Mouse (Mus musculus): ENCODE measurements around the gene Prmt1. TPM values are rescaled to one million over a fixed set of nuclear protein-coding genes. Genes with fewer than 3 reads are reported as not detected.

The Prmt1 gene
- polyA plus RNA-seq, 1 experiment, result 729 TPM

DNA sequence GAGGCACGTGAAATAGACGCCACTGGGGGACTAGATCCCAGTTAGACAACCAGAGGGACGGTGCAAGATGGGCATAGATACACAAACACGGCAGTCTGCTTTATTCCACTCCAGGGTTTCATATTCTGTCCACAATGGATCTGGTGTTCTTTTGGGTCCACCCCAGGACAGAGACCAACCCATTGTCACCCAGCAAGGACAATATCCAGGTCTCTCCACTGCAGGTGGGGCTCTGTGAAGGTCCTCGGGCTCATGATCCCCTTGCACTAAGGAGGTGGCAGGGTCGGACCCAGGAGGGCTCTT, 11.3 kb downstream of the Prmt1 start:
- no peak overlapping the region for H3K4me2 ChIP-seq (ENCODE audit: low read depth)
- H3K4me3 ChIP-seq, result peak overlapping the region; percentile 14
- H3K36me3 ChIP-seq (ENCODE audit: control insufficient read depth, insufficient read depth), result peaks cover 20% of the 10 kb centered on the region
- no peaks in the 10 kb centered on the region for H3K79me2 ChIP-seq (ENCODE audit: control insufficient read depth, insufficient read depth)
- TF ChIP-seq REST (IDR thresholded peaks at IDR 0.05; ENCODE audit: insufficient read depth, insufficient read length) (no peak), TCF12 (IDR thresholded peaks at IDR 0.05; ENCODE audit: insufficient read depth, poor library complexity, severe bottlenecking) (no peak), POLR2AphosphoS2 (IDR thresholded peaks at IDR 0.05; ENCODE audit: insufficient read length, low read depth) (no peak), E2F4 (IDR thresholded peaks at IDR 0.05; ENCODE audit: insufficient read depth) (no peak), USF1 (IDR thresholded peaks at IDR 0.05; ENCODE audit: low read depth) (no peak), MAX (IDR thresholded peaks at IDR 0.05; ENCODE audit: low read depth) (no peak), MYOG (IDR thresholded peaks at IDR 0.05; ENCODE audit: control insufficient read depth in 1 of 3, insufficient read depth in 1 of 3, insufficient read length in 2 of 3, low read depth in 2 of 3) (no peak), SRF (IDR thresholded peaks at IDR 0.05; ENCODE audit: control insufficient read depth, insufficient read length, low read depth) (no peak), MYOD1 (IDR thresholded peaks at IDR 0.05; ENCODE audit: control insufficient read depth in 1 of 3, insufficient read length in 2 of 3, low read depth in 2 of 3) (no peak), CEBPB (IDR thresholded peaks at IDR 0.05; ENCODE audit: insufficient read depth, poor library complexity, severe bottlenecking) (no peak), TCF3 (IDR thresholded peaks at IDR 0.05; ENCODE audit: insufficient read length, low read depth) (no peak), POLR2A (IDR thresholded peaks at IDR 0.05; ENCODE audit: insufficient read length, low read depth) (no peak)
- H3K27me3 ChIP-seq (ENCODE audit: control insufficient read depth, insufficient read depth, insufficient read length), result no peaks in the 10 kb centered on the region
- no peak overlapping the region for H3ac ChIP-seq (ENCODE audit: control insufficient read depth, insufficient read length)

DNA sequence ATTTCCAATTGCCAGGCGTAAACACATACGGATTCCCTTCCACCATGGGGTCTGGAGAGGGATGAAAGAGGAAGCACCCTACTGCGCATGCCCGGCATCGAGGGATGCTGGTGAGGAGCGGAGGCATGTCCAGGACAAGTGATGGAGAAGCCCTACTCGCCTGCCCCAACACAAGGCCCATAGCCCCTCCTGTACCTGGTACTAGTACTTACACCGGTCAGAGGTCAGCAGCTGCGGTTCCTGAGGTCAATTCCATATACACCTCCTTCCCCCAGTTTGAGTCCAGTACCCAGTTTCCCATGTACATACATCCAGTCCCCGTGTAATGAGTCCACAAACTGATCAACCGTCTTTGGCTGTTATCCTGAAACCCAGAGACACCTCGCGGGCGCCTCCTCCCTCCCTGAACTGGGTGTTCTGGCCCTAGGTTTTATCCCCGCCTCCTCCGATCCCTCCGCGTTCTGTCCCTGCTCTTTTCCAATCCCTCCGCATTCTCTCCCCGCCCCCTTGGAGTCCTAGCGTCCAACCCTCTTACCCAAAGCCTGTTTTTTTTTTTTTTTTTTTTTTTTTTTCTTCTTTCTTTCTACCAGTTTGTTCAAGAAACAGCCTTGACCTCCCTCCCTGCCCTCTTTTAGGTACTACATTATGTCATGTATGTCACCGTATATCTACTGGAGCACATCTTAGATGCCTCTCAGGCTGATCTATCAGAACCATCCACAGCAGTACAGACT, 11.8 kb downstream of the Prmt1 start, which contains the start of gene Cpt1c:
Gene Cpt1c (minus strand): TSS at position 469 of the 734 bp plus-strand sequence.
- H3K27me3 ChIP-seq (ENCODE audit: control insufficient read depth, insufficient read depth, insufficient read length), result no peaks in the 10 kb centered on the region
- TF ChIP-seq CEBPB (IDR thresholded peaks at IDR 0.05; ENCODE audit: insufficient read depth, poor library complexity, severe bottlenecking) (no peak), POLR2AphosphoS2 (IDR thresholded peaks at IDR 0.05; ENCODE audit: insufficient read length, low read depth) (peak; percentile 84), MYOG (IDR thresholded peaks at IDR 0.05; ENCODE audit: control insufficient read depth in 1 of 3, insufficient read depth in 1 of 3, insufficient read length in 2 of 3, low read depth in 2 of 3) (no peak), MAX (IDR thresholded peaks at IDR 0.05; ENCODE audit: low read depth) (no peak), POLR2A (IDR thresholded peaks at IDR 0.05; ENCODE audit: insufficient read length, low read depth) (peak; percentile 23), TCF3 (IDR thresholded peaks at IDR 0.05; ENCODE audit: insufficient read length, low read depth) (no peak), E2F4 (IDR thresholded peaks at IDR 0.05; ENCODE audit: insufficient read depth) (no peak)
- peak within 1 kb of the TSS; percentile 47 for H3K4me2 ChIP-seq (ENCODE audit: low read depth)
- no peak within 1 kb of the TSS for H3ac ChIP-seq (ENCODE audit: control insufficient read depth, insufficient read length)
- peaks cover 19% of the 10 kb centered on the region for H3K36me3 ChIP-seq (ENCODE audit: control insufficient read depth, insufficient read depth)
- peak within 1 kb of the TSS; percentile 14 for H3K4me3 ChIP-seq
- no peaks in the 10 kb centered on the region for H3K79me2 ChIP-seq (ENCODE audit: control insufficient read depth, insufficient read depth)

GRCm38 (mm10) chr7:44973415-44974130, 12.8 kb downstream of the Prmt1 start:
- Histone ChIP-seq H3K36me3 (ENCODE audit: control insufficient read depth, insufficient read depth) (peaks cover 9% of the 10 kb centered on the region), H3K27me3 (ENCODE audit: control insufficient read depth, insufficient read depth, insufficient read length) (no peaks in the 10 kb centered on the region), H3K79me2 (ENCODE audit: control insufficient read depth, insufficient read depth) (no peaks in the 10 kb centered on the region), H3K4me3 (peak overlapping the region; percentile 14), H3K4me2 (ENCODE audit: low read depth) (peak overlapping the region; percentile 47), H3ac (ENCODE audit: control insufficient read depth, insufficient read length) (no peak overlapping the region)
- TF ChIP-seq MAX (IDR thresholded peaks at IDR 0.05; ENCODE audit: low read depth) (no peak), POLR2AphosphoS2 (IDR thresholded peaks at IDR 0.05; ENCODE audit: insufficient read length, low read depth) (peak; percentile 27)

DNA sequence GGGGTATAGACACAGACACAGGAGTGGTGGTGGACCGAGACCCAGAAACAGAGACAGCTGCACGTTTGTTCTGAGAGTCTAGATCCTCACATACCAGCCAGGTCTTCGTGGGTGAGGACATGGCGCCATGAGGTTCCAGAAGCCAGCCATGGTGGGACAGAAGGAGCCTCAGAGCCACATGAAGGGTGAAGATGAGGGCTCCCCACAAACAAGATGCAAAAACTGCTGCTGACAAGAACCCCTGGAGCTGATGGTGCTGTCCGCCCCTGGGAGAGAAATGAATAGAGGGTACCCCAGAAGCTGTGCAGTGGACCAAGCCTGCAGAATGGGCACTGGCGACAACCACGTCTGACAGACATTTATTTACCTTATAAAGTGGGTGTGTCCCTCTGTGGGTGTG, 15.2 kb downstream of the Prmt1 start:
- Histone ChIP-seq H3ac (ENCODE audit: control insufficient read depth, insufficient read length) (no peak overlapping the region), H3K4me2 (ENCODE audit: low read depth) (no peak overlapping the region), H3K27me3 (ENCODE audit: control insufficient read depth, insufficient read depth, insufficient read length) (no peaks in the 10 kb centered on the region), H3K36me3 (ENCODE audit: control insufficient read depth, insufficient read depth) (no peaks in the 10 kb centered on the region), H3K79me2 (ENCODE audit: control insufficient read depth, insufficient read depth) (no peaks in the 10 kb centered on the region), H3K4me3 (no peak overlapping the region)
- TF ChIP-seq CEBPB (IDR thresholded peaks at IDR 0.05; ENCODE audit: insufficient read depth, poor library complexity, severe bottlenecking), result no peak

GRCm38 (mm10) chr7:44970231-44970691, 16.1 kb downstream of the Prmt1 start:
- Histone ChIP-seq H3K4me2 (ENCODE audit: low read depth) (no peak overlapping the region), H3K27me3 (ENCODE audit: control insufficient read depth, insufficient read depth, insufficient read length) (no peaks in the 10 kb centered on the region), H3ac (ENCODE audit: control insufficient read depth, insufficient read length) (no peak overlapping the region), H3K4me3 (no peak overlapping the region), H3K79me2 (ENCODE audit: control insufficient read depth, insufficient read depth) (no peaks in the 10 kb centered on the region), H3K36me3 (ENCODE audit: control insufficient read depth, insufficient read depth) (no peaks in the 10 kb centered on the region)
- TF ChIP-seq MYOG (IDR thresholded peaks at IDR 0.05; ENCODE audit: control insufficient read depth in 1 of 3, insufficient read depth in 1 of 3, insufficient read length in 2 of 3, low read depth in 2 of 3), result no peak
